Mouse (Mus musculus) neural tube, embryonic 15.5 days (tissue): Measurements from ENCODE around the gene Krtap1-3. TPM values are rescaled to one million over a fixed set of nuclear protein-coding genes. Genes with fewer than 3 reads are reported as not detected.

Experiments
- ATAC-seq: fragments of 200-750 bp; cut with Nextera tagmentation; 2 replicates; pipeline ENCODE4 v1.8.0; 2017; ENCODE audit warnings: mild to moderate bottlenecking, moderate TSS enrichment, moderate library complexity; ENCODE audit not compliant: low FRiP score
- H3K27ac ChIP-seq: fragments of 300-500 bp; sonication (generic); replicated peaks from 2 replicates; pipeline ENCODE4 v1.5.1; 2015; ENCODE audit warnings: mild to moderate bottlenecking, inconsistent platforms
- H3K27me3 ChIP-seq: fragments of 300-500 bp; sonication (generic); replicated peaks from 2 replicates; pipeline ENCODE4 v1.6.1; 2015; ENCODE audit warnings: inconsistent platforms
- H3K36me3 ChIP-seq: fragments of 300-500 bp; sonication (generic); 2 replicates; pipeline ENCODE4 v1.6.1; 2015; ENCODE audit warnings: inconsistent platforms
- H3K4me1 ChIP-seq: fragments of 300-500 bp; sonication (generic); 2 replicates; pipeline ENCODE4 v1.6.1; 2015; ENCODE audit warnings: inconsistent platforms
- H3K4me2 ChIP-seq: fragments of 300-500 bp; sonication (generic); 2 replicates; pipeline ENCODE4 v1.6.1; 2015; ENCODE audit warnings: inconsistent platforms, mild to moderate bottlenecking, moderate library complexity
- H3K4me3 ChIP-seq: fragments of 300-500 bp; sonication (generic); replicated peaks from 2 replicates; pipeline ENCODE4 v1.5.1; 2015; ENCODE audit warnings: mild to moderate bottlenecking, inconsistent platforms
- H3K9ac ChIP-seq: fragments of 300-500 bp; sonication (generic); replicated peaks from 2 replicates; pipeline ENCODE4 v1.6.1; 2015; ENCODE audit warnings: mild to moderate bottlenecking, inconsistent platforms
- H3K9me3 ChIP-seq: fragments of 300-500 bp; sonication (generic); replicated peaks from 2 replicates; pipeline ENCODE4 v1.6.1; 2016; ENCODE audit warnings: inconsistent platforms
- WGBS: fragments of 180-500 bp; shearing (Covaris S2); methylation state at CpG from one replicate; pipeline ENCODE4 v1.1.7; 2015; ENCODE audit warnings: mixed read lengths; 5-methylcytosine and 5-hydroxymethylcytosine counted together
- polyA plus RNA-seq: library from polyadenylated mRNA; unstranded; fragments of >200 nt; fragmentation: Nextera tagmentation; extraction: Ambion mirVana; gene quantifications from 2 replicates; pipeline ENCODE4 v1.2.1, GENCODE M21; 2015

Krtap1-3 gene
- polyA plus RNA-seq, 1 experiment from 2014 or later: not detected

DNA sequence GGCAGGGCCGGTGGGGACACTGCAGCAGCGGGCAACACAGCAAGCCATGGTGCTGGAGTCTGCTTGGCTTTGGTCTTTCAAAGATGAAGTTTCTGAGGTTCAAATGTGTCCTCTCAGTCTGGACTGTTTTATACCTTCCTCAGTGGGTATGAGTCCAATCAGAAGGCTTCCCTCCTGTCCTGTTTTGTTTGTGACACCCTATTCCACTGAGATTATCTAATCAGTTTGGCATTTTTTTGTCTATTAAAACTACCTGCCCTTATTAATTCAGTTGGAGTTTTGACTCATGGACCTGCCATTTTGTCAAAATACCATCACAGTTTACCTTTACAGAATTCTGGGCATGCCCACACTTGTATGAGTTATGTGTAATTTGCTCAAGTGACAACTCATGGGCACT is 34.4 kb downstream of the Krtap1-3 start, which contains the start of gene Krtap3-2:
Gene Krtap3-2, minus strand, starts transcription at position 101 of the 400 bp plus-strand sequence.
- WGBS: 87% methylated on average over 2 of the region's 2 CpGs
- H3K9ac ChIP-seq: no peak within 1 kb of the TSS
- H3K4me2 ChIP-seq: no peak within 1 kb of the TSS
- H3K27ac ChIP-seq: no peak within 1 kb of the TSS
- no peaks in the 10 kb centered on the region for H3K4me1 ChIP-seq
- H3K9me3 ChIP-seq: no peaks in the 10 kb centered on the region
- no peaks in the 10 kb centered on the region for H3K36me3 ChIP-seq
- no peaks in the 10 kb centered on the region for H3K27me3 ChIP-seq
- no peak within 1 kb of the TSS for H3K4me3 ChIP-seq
- ATAC-seq: no peak

DNA sequence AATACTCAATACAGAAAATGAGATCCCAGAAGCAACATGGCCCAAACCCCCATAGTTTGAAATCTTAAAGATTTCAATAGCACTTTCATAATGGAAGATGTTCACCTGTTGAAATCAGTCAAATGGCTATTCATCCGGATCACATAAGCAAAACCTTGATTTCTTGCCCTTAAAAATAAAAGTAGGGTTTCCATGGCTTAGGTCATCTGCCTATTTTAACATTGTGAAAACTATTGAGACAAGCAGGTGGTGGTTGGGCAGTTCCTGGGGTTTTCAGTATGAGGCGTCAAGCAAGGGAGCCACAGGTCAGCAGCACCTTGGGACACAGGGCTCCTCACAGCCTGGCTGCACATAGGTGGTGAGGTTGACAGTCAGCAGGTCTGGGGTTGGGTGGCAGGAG is 34.9 kb downstream of the Krtap1-3 start:
- Histone ChIP-seq H3K4me3 (no peak overlapping the region), H3K4me2 (no peak overlapping the region), H3K27me3 (no peaks in the 10 kb centered on the region), H3K9ac (no peak overlapping the region), H3K9me3 (no peaks in the 10 kb centered on the region), H3K27ac (no peak overlapping the region), H3K4me1 (no peaks in the 10 kb centered on the region), H3K36me3 (no peaks in the 10 kb centered on the region)
- no peak for ATAC-seq
- 94% methylated on average over 2 of the region's 2 CpGs for WGBS

DNA sequence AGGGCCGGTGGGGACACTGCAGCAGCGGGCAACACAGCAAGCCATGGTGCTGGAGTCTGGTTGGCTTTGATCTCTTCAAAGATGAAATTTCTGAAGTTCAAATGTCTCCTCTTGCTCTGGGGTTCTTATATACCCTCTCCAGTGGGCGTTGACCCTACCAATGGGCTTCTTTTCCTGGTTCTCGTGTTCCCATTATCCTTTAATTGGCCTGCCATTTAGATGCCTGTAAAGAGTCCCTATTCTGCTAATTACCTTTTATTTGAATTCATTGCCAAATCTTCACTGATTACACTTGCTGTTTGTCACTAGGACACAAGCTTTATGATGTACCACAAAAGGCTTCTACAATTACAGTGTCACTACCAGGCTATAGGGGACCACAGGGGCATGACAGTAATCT is 40.4 kb downstream of the Krtap1-3 start, which contains the start of gene Krtap3-3:
Gene Krtap3-3, minus strand, starts transcription at position 101 of the 400 bp plus-strand sequence.
- Histone ChIP-seq H3K27me3 (no peaks in the 10 kb centered on the region), H3K9ac (no peak within 1 kb of the TSS), H3K4me3 (no peak within 1 kb of the TSS), H3K36me3 (no peaks in the 10 kb centered on the region), H3K9me3 (no peaks in the 10 kb centered on the region), H3K27ac (no peak within 1 kb of the TSS), H3K4me1 (no peaks in the 10 kb centered on the region), H3K4me2 (no peak within 1 kb of the TSS)
- ATAC-seq: no peak
- WGBS: 30% methylated on average over 4 of the region's 4 CpGs

DNA sequence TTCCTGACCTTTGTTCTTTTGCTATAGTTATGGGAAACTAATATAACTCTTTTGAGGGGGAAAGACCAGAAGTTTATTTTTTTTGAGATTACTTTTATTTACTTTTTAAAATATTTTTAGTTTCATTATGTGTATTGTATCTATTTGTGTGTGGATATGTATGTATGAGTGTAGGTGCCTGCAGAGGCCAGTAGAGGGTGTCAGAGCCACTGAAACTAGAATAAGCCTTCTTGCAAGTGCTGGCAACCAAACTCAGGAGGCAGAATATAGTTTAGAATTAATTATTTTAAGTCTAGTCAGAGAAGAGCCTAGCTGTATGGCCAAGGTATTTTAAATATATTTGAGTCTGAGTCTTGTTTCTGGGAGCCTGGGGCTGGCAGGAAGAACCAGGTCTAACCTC is 43.2 kb downstream of the Krtap1-3 start:
- Histone ChIP-seq H3K9ac (no peak overlapping the region), H3K4me1 (no peaks in the 10 kb centered on the region), H3K4me2 (no peak overlapping the region), H3K4me3 (no peak overlapping the region), H3K36me3 (no peaks in the 10 kb centered on the region), H3K27ac (no peak overlapping the region), H3K27me3 (no peaks in the 10 kb centered on the region), H3K9me3 (no peaks in the 10 kb centered on the region)
- ATAC-seq: no peak

Other genes with a start within 250 kb of the Krtap1-3 start
- 0.19 and 0.33 TPM in 2 replicates for gene Krt27, start 240.2 kb downstream of the Krtap1-3 start, polyA plus RNA-seq
- gene Krt28, start 216.4 kb downstream of the Krtap1-3 start, polyA plus RNA-seq: 0.36 and 0.50 TPM in 2 replicates
- gene Krt10, start 202.0 kb downstream of the Krtap1-3 start, polyA plus RNA-seq: 31.6 and 31.8 TPM in 2 replicates
- gene Krt12, start 169.1 kb downstream of the Krtap1-3 start, polyA plus RNA-seq: 0.11 and 0.12 TPM in 2 replicates
- gene Krt20, start 153.2 kb downstream of the Krtap1-3 start, polyA plus RNA-seq: 0.08 and 5.4 TPM in 2 replicates
- gene Krt23, start 98.2 kb downstream of the Krtap1-3 start, polyA plus RNA-seq: 0.15 and 0.93 TPM in 2 replicates
- gene Krt39, start 70.0 kb downstream of the Krtap1-3 start, polyA plus RNA-seq: not detected in 2 replicates
- not detected in 2 replicates for gene Krt40, start 48.2 kb downstream of the Krtap1-3 start, polyA plus RNA-seq
- not detected in 2 replicates for gene Krtap3-3, start 40.5 kb downstream of the Krtap1-3 start, polyA plus RNA-seq
- not detected in 2 replicates for gene Krtap3-2, start 34.5 kb downstream of the Krtap1-3 start, polyA plus RNA-seq
- not detected in 2 replicates for gene Gm11939, start 31.9 kb downstream of the Krtap1-3 start, polyA plus RNA-seq
- gene Krtap3-1, start 24.7 kb downstream of the Krtap1-3 start, polyA plus RNA-seq: 0.43 TPM in 1 of 2 replicates, not detected in the other
- not detected in 2 replicates for gene Krtap1-5, start 10.3 kb downstream of the Krtap1-3 start, polyA plus RNA-seq
- not detected in 2 replicates for gene Krtap1-4, start 7.7 kb downstream of the Krtap1-3 start, polyA plus RNA-seq
- gene Krtap9-3, start 6.8 kb upstream of the Krtap1-3 start, polyA plus RNA-seq: not detected in 2 replicates
- not detected in 2 replicates for gene Gm11938, start 12.0 kb upstream of the Krtap1-3 start, polyA plus RNA-seq
- gene Gm11937, start 18.9 kb upstream of the Krtap1-3 start, polyA plus RNA-seq: not detected in 2 replicates
- gene Krtap2-4, start 23.5 kb upstream of the Krtap1-3 start, polyA plus RNA-seq: not detected in 2 replicates
- not detected in 2 replicates for gene Gm11562, start 29.1 kb upstream of the Krtap1-3 start, polyA plus RNA-seq
- not detected in 2 replicates for gene Krtap4-1, start 36.9 kb upstream of the Krtap1-3 start, polyA plus RNA-seq
- gene Krtap4-2, start 43.7 kb upstream of the Krtap1-3 start, polyA plus RNA-seq: not detected in 2 replicates
- gene Krtap4-7, start 52.8 kb upstream of the Krtap1-3 start, polyA plus RNA-seq: not detected in 2 replicates
- not detected in 2 replicates for gene Gm11555, start 58.9 kb upstream of the Krtap1-3 start, polyA plus RNA-seq
- gene Gm11563, start 67.6 kb upstream of the Krtap1-3 start, polyA plus RNA-seq: not detected in 2 replicates
- not detected in 2 replicates for gene Krtap4-6, start 74.6 kb upstream of the Krtap1-3 start, polyA plus RNA-seq
- gene Gm14190, start 99.4 kb upstream of the Krtap1-3 start, polyA plus RNA-seq: not detected in 2 replicates
- gene Gm14180, start 143.0 kb upstream of the Krtap1-3 start, polyA plus RNA-seq: not detected in 2 replicates
- not detected in 2 replicates for gene Gm11595, start 181.6 kb upstream of the Krtap1-3 start, polyA plus RNA-seq
- gene Krtap4-8, start 189.4 kb upstream of the Krtap1-3 start, polyA plus RNA-seq: not detected in 2 replicates
- not detected in 2 replicates for gene Krtap4-9, start 193.9 kb upstream of the Krtap1-3 start, polyA plus RNA-seq
- gene Gm11596, start 202.1 kb upstream of the Krtap1-3 start, polyA plus RNA-seq: not detected in 2 replicates
- gene Gm11569, start 207.6 kb upstream of the Krtap1-3 start, polyA plus RNA-seq: not detected in 2 replicates
- gene Gm11554, start 213.1 kb upstream of the Krtap1-3 start, polyA plus RNA-seq: not detected in 2 replicates
- gene Krtap4-13, start 218.6 kb upstream of the Krtap1-3 start, polyA plus RNA-seq: not detected in 2 replicates
- not detected in 2 replicates for gene Gm11564, start 224.3 kb upstream of the Krtap1-3 start, polyA plus RNA-seq
- not detected in 2 replicates for gene 2300003K06Rik, start 246.7 kb upstream of the Krtap1-3 start, polyA plus RNA-seq